In the genomic region with DNA sequence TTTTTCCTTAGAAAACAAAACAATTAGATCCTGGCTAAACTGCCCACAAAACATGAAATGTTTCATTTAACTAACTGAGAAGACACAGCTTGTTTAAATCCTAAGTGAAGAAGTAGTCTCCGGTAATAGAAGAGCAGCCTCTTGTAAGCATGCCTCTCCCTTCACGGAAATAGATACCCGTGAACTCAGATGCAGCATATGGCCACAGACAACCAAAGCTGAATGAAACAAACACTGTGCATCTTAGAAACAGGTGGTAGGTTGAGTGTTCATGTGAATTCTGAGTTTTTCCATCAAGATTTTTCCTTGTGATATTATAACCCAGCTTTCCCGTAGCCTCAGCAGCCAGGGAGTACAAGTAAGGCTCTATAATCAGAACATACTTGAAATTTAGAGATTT, we compare ENCODE assay signal across 32 mouse cellular contexts.
DNase-seq lines count a peak whose midpoint lies in the region; ATAC-seq lines count a peak whose summit lies in the region.
"Had no signal": no experiment of that assay in that cellular context is flagged by ENCODE, and none has a peak within 500 bp of the region (broad histone marks: within the 10 kb centered on the region; RNA-seq: fewer than 3 reads in every experiment).

No protein-coding gene starts in this region.

- H3K9me3 ChIP-seq in hindbrain, embryonic 12.5 days (replicated peaks), result no peaks in the 10 kb centered on the region
- H3K9me3 ChIP-seq: hindbrain, embryonic 13.5 days; limb, embryonic 10.5 days; limb, embryonic 15.5 days; liver, embryonic 13.5 days; megakaryocyte, embryonic 14.5 days; midbrain, embryonic 12.5 days; neural tube, embryonic 12.5 days had no signal

- no peak overlapping the region for H3K4me2 ChIP-seq in hindbrain, embryonic 12.5 days (replicated peaks)
- H3K4me2 ChIP-seq: heart, embryonic 11.5 days; hindbrain, embryonic 13.5 days; limb, embryonic 15.5 days; liver, embryonic 13.5 days; midbrain, embryonic 12.5 days; neural tube, embryonic 12.5 days had no signal

- 89% methylated on average over 4 of the region's 4 CpGs for WGBS in hindbrain, embryonic 12.5 days

- no peak overlapping the region for H3K4me3 ChIP-seq in hindbrain, embryonic 12.5 days
- H3K4me3 ChIP-seq: erythroblast, embryonic 14.5 days; hindbrain, embryonic 13.5 days; layer of hippocampus, adult 2 months; left cerebral cortex, adult 2 months; limb, embryonic 10.5 days; limb, embryonic 15.5 days; liver, embryonic 13.5 days; megakaryocyte, embryonic 14.5 days; midbrain, embryonic 12.5 days; myocyte; neural tube, embryonic 12.5 days had no signal

- H3K27ac ChIP-seq in hindbrain, embryonic 12.5 days, result no peak overlapping the region
- H3K27ac ChIP-seq: hindbrain, embryonic 13.5 days; layer of hippocampus, adult 2 months; left cerebral cortex, adult 2 months; limb, embryonic 10.5 days; limb, embryonic 15.5 days; liver, embryonic 13.5 days; midbrain, embryonic 12.5 days; neural tube, embryonic 12.5 days had no signal

- peak; percentile 11 for DNase-seq in cerebellum, adult 8-10 months
- DNase-seq in layer of hippocampus, adult 18-20 months (ENCODE audit: low spot score in 2 of 2), result peak; percentile 7 to 37
- no peak for DNase-seq in layer of hippocampus, postnatal 25 days (ENCODE audit: extremely low spot score in 1 of 2, low spot score in 1 of 2)
- peak; percentile 16 to 17 for DNase-seq in right cerebral cortex, adult 2 months (ENCODE audit: low spot score in 2 of 2)
- DNase-seq in right cerebral cortex, postnatal 14 days, result no peak
- DNase-seq: adrenal gland, postnatal 10 days; gastrocnemius, postnatal 25 days; heart, adult 11 months; heart, postnatal 36 days; kidney, adult 8-10 months; kidney, postnatal 10 days; liver, embryonic 13.5 days; lung, adult 18-20 months; lung, postnatal 4 days; thymus, postnatal 4 days had no signal

- no peak for ATAC-seq in cerebellum, adult (ENCODE audit: insufficient number of reproducible peaks, low FRiP score, low TSS enrichment)
- no peak for ATAC-seq in hindbrain, embryonic 12.5 days (ENCODE audit: low FRiP score)
- ATAC-seq: forebrain, embryonic 16.5 days; intestine, embryonic 16.5 days; lung, postnatal 0 days; Patski had no signal

- no peaks in the 10 kb centered on the region for H3K27me3 ChIP-seq in hindbrain, embryonic 12.5 days
- H3K27me3 ChIP-seq: hindbrain, embryonic 13.5 days; limb, embryonic 15.5 days; liver, embryonic 13.5 days; megakaryocyte, embryonic 14.5 days; midbrain, embryonic 12.5 days; neural tube, embryonic 12.5 days; Patski had no signal

- no peaks in the 10 kb centered on the region for H3K36me3 ChIP-seq in hindbrain, embryonic 12.5 days
- H3K36me3 ChIP-seq: hindbrain, embryonic 13.5 days; limb, embryonic 10.5 days; limb, embryonic 15.5 days; liver, embryonic 13.5 days; midbrain, embryonic 12.5 days; neural tube, embryonic 12.5 days had no signal

- H3K9ac ChIP-seq in hindbrain, embryonic 12.5 days, result no peak overlapping the region
- H3K9ac ChIP-seq: hindbrain, embryonic 13.5 days; limb, embryonic 15.5 days; liver, embryonic 13.5 days; midbrain, embryonic 12.5 days; neural tube, embryonic 12.5 days had no signal

- H3K4me1 ChIP-seq in hindbrain, embryonic 12.5 days, result no peaks in the 10 kb centered on the region
- H3K4me1 ChIP-seq: hindbrain, embryonic 13.5 days; limb, embryonic 10.5 days; limb, embryonic 15.5 days; liver, embryonic 13.5 days; megakaryocyte, embryonic 14.5 days; midbrain, embryonic 12.5 days; neural tube, embryonic 12.5 days had no signal

Comparison
In these comparisons a context has a peak if more than half of its experiments do, and no peak if none do; other contexts are left out.
1. DNase-seq: peak in cerebellum, adult 8-10 months (single experiment), layer of hippocampus, adult 18-20 months (2 of 2) and right cerebral cortex, adult 2 months (2 of 2); none in layer of hippocampus, postnatal 25 days (0 of 2) and right cerebral cortex, postnatal 14 days (single experiment).